Mouse (Mus musculus): ENCODE data around the gene Sf1. TPM values are rescaled to one million over a fixed set of nuclear protein-coding genes. Genes with fewer than 3 reads are reported as not detected.
A peak's percentile ranks its signal among the peaks of the same experiment; 100 is the strongest.

Sf1 gene
- polyA plus RNA-seq, 1 experiment = 340 TPM

DNA sequence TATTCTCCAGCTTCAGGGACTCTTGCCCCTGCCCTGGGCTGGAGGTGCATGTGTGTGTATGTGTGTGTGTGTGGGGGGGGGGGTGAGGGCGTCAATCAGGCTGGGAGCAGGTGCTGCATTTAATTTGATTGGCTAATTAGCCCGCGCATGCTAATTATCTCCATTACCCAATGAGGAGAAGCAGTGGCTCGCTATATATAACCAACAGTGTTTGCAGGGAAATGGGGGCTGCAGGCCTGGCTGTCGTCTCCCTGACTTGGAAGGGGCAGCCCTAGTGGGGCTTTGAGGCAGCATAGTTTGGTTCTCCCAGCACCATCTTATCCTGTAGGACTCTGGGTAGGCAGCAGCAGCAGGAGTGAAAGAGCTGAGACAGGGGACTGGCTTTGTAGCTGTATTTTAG lies 62.1 kb downstream of the Sf1 start:
- TF ChIP-seq CTCF (IDR thresholded peaks at IDR 0.05; ENCODE audit: insufficient read depth, low read depth, low read length) = no peak
- no peak for TF ChIP-seq POLR2A (IDR thresholded peaks at IDR 0.05; ENCODE audit: insufficient read depth, low read depth, low read length)
- Histone ChIP-seq H3K4me1 (ENCODE audit: control insufficient read depth, insufficient read depth, low read length) (peaks cover 84% of the 10 kb centered on the region), H3K4me3 (ENCODE audit: insufficient read depth, low read depth, low read length) (no peak overlapping the region), H3K27ac (ENCODE audit: insufficient read depth, low read depth, low read length) (peak overlapping the region; percentile 59)
- 19% methylated on average over 5 of the region's 5 CpGs for WGBS

GRCm38 (mm10) chr19:6426703-6427500 lies 63.4 kb downstream of the Sf1 start:
- H3K4me1 ChIP-seq (ENCODE audit: control insufficient read depth, insufficient read depth, low read length) = peaks cover 78% of the 10 kb centered on the region
- TF ChIP-seq POLR2A (IDR thresholded peaks at IDR 0.05; ENCODE audit: insufficient read depth, low read depth, low read length) = no peak
- TF ChIP-seq CTCF (IDR thresholded peaks at IDR 0.05; ENCODE audit: insufficient read depth, low read depth, low read length) = no peak
- H3K27ac ChIP-seq (ENCODE audit: insufficient read depth, low read depth, low read length) = peak overlapping the region; percentile 60; the same call in 1 of the 2 replicates
- no peak overlapping the region for H3K4me3 ChIP-seq (ENCODE audit: insufficient read depth, low read depth, low read length)
- 27% methylated on average over 13 of the region's 13 CpGs for WGBS

Other genes starting within 250 kb of the Sf1 start
- gene Sac3d1, start 245.0 kb upstream of the Sf1 start, polyA plus RNA-seq (2012; ENCODE audit: insufficient read depth, insufficient read length, low replicate concordance, missing spikeins) = not detected in 2 replicates
- not detected in 2 replicates for gene Snx15, start 235.4 kb upstream of the Sf1 start, polyA plus RNA-seq (2012; ENCODE audit: insufficient read depth, insufficient read length, low replicate concordance, missing spikeins)
- gene Batf2, start 222.7 kb upstream of the Sf1 start, polyA plus RNA-seq (2012; ENCODE audit: insufficient read depth, insufficient read length, low replicate concordance, missing spikeins) = not detected in 2 replicates
- gene Arl2, start 222.1 kb upstream of the Sf1 start, polyA plus RNA-seq (2012; ENCODE audit: insufficient read depth, insufficient read length, low replicate concordance, missing spikeins) = not detected in 2 replicates
- gene Majin, start 179.3 kb upstream of the Sf1 start, polyA plus RNA-seq (2012; ENCODE audit: insufficient read depth, insufficient read length, low replicate concordance, missing spikeins) = not detected in 2 replicates
- not detected in 2 replicates for gene Gpha2, start 137.3 kb upstream of the Sf1 start, polyA plus RNA-seq (2012; ENCODE audit: insufficient read depth, insufficient read length, low replicate concordance, missing spikeins)
- not detected in 2 replicates for gene Ppp2r5b, start 127.8 kb upstream of the Sf1 start, polyA plus RNA-seq (2012; ENCODE audit: insufficient read depth, insufficient read length, low replicate concordance, missing spikeins)
- gene Atg2a, start 122.0 kb upstream of the Sf1 start, polyA plus RNA-seq (2012; ENCODE audit: insufficient read depth, insufficient read length, low replicate concordance, missing spikeins) = not detected in 2 replicates
- gene Ehd1, start 87.0 kb upstream of the Sf1 start, polyA plus RNA-seq (2012; ENCODE audit: insufficient read depth, insufficient read length, low replicate concordance, missing spikeins) = not detected in 2 replicates
- not detected in 2 replicates for gene Cdc42bpg, start 57.2 kb upstream of the Sf1 start, polyA plus RNA-seq (2012; ENCODE audit: insufficient read depth, insufficient read length, low replicate concordance, missing spikeins)
- gene Men1, start 28.7 kb upstream of the Sf1 start, polyA plus RNA-seq (2012; ENCODE audit: insufficient read depth, insufficient read length, low replicate concordance, missing spikeins) = not detected in 2 replicates
- 158 TPM in 1 of 2 replicates, not detected in the other for gene Map4k2, start 22.6 kb upstream of the Sf1 start, polyA plus RNA-seq (2012; ENCODE audit: insufficient read depth, insufficient read length, low replicate concordance, missing spikeins)
- gene Pygm, start 20.7 kb downstream of the Sf1 start, polyA plus RNA-seq (2012; ENCODE audit: insufficient read depth, insufficient read length, low replicate concordance, missing spikeins) = not detected in 2 replicates
- 282 TPM in 1 of 2 replicates, not detected in the other for gene Rasgrp2, start 35.6 kb downstream of the Sf1 start, polyA plus RNA-seq (2012; ENCODE audit: insufficient read depth, insufficient read length, low replicate concordance, missing spikeins)
- 202 and 263 TPM in 2 replicates for gene Nrxn2, start 55.0 kb downstream of the Sf1 start, polyA plus RNA-seq (2012; ENCODE audit: insufficient read depth, insufficient read length, low replicate concordance, missing spikeins)
- not detected in 2 replicates for gene Slc22a12, start 179.3 kb downstream of the Sf1 start, polyA plus RNA-seq (2012; ENCODE audit: insufficient read depth, insufficient read length, low replicate concordance, missing spikeins)